Mouse (Mus musculus) CD4-positive, CD25-positive, alpha-beta regulatory T cell, adult 9 weeks (primary cell): ENCODE data around the gene Tmprss3. TPM values are rescaled to one million over a fixed set of nuclear protein-coding genes. Genes with fewer than 3 reads are reported as not detected.

ENCODE experiments used
- polyA plus RNA-seq: library from polyadenylated mRNA; unstranded; fragments of 100-300 nt; shearing (Covaris generic); gene quantifications from one replicate; pipeline ENCODE4 v1.2.1, GENCODE M21; 2017

Gene Tmprss3
- 1.2 TPM for polyA plus RNA-seq

DNA sequence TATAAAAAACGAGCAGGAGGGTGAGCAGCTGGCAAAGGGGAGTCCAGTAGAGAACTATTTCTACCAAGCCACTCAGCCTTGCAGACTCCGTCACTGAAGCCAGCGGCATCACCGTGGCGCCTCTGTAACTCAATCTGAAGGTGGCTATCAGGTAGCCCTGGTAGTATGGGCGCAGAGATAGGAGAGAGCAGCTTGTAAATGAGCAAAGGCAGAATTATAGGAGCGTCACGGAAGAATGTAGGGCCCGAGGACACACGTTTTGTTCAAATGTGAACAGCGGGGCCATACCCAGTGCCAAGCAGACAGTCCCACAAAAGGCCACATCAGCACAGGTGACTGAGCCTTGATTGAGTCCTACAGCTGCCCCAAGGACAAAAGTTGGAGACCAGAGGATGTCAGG lies at the start of gene Tmprss3:
Tmprss3 (minus strand) TSS at position 101 of the 400 bp plus-strand sequence.

GRCm38 (mm10) chr17:31207771-31208334 lies 9.1 kb upstream of the Tmprss3 start, which contains the start of gene Ubash3a:
Gene Ubash3a (plus strand): TSS chr17:31207873.

GRCm38 (mm10) chr17:31165127-31165526 lies 33.6 kb downstream of the Tmprss3 start, which contains the start of gene Tff1:
Gene Tff1 (minus strand): TSS chr17:31165277.

DNA sequence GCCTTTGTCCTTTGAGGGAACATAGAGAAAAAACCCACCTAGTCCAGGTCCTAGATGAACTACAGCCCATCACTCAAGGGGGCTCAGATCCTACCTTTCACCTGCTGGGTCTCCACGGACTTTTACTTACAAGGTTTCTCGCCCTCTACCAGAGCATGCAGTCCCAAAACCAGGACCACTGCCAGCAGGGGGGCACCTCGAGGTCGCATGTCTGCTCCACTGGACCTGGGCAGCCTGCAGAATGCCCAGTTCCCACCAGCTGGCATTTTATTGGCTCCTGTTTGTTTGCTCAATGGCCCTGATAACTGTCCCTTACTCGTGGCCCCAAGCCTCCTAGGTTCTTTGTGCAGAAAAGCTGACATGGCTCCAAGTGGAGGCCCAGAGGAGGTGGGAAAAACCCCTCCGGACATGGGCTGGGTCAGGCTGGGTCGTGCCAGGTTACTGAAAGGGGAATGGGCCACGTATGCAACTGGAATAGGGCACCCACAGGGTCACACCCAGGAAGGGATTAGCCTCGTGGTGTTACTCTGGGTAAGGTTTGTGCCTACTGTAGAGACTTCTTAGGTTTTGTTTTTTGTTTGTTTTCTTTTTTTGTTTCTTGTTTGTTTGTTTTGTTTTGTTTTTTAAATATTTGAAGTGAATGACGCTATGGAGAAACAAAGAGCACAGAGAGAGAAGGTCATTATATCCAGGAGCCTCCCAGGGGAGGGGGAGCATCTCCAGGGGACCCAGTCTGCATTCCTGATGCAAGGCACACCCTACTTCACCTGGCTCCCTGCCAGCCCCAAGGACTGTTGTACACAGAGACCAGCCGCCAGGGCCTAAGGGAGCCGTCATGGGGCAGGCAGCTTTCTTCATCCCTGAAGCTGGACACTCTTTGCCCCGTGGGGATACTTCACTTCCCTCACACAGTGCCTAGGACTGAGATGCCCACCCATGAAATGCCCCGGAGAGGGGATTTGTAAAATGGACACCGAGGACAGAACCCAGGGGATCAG lies 54.4 kb downstream of the Tmprss3 start, which contains the start of gene Tff2:
Tff2 (minus strand) TSS at position 243 of the 998 bp plus-strand sequence.

GRCm38 (mm10) chr17:31129452-31129851 lies 69.3 kb downstream of the Tmprss3 start, which contains the start of gene Tff3:
Gene Tff3 (minus strand): TSS chr17:31129646.

Other genes starting within 250 kb of the Tmprss3 start
- gene Umodl1, start 244.3 kb downstream of the Tmprss3 start, polyA plus RNA-seq: not detected
- 45.5 TPM for gene Abcg1, start 141.3 kb downstream of the Tmprss3 start, polyA plus RNA-seq
- not detected for gene Tff3, start 69.3 kb downstream of the Tmprss3 start, polyA plus RNA-seq
- gene Tff2, start 54.7 kb downstream of the Tmprss3 start, polyA plus RNA-seq: not detected
- gene Tff1, start 33.7 kb downstream of the Tmprss3 start, polyA plus RNA-seq: not detected
- 305 TPM for gene Ubash3a, start 8.9 kb upstream of the Tmprss3 start, polyA plus RNA-seq
- gene Rsph1, start 78.4 kb upstream of the Tmprss3 start, polyA plus RNA-seq: 0.69 TPM
- gene Slc37a1, start 87.8 kb upstream of the Tmprss3 start, polyA plus RNA-seq: 45.0 TPM
- gene Pde9a, start 187.2 kb upstream of the Tmprss3 start, polyA plus RNA-seq: not detected